Mouse (Mus musculus): ENCODE measurements around the gene Tub.

Gene Tub

GRCm38 (mm10) chr7:108985934-108986708, 36.0 kb downstream of the Tub start:
- no peak for DNase-seq (ENCODE audit: low read depth, low spot score)

- no peak for DNase-seq (ENCODE audit: low read depth, low spot score)
Measured at GRCm38 (mm10) chr7:108991207-108991606, 41.1 kb downstream of the Tub start.

- peak; percentile 77 for DNase-seq (ENCODE audit: low read depth, low spot score)
Measured at GRCm38 (mm10) chr7:108993230-108993629, 43.1 kb downstream of the Tub start.

GRCm38 (mm10) chr7:108993881-108994291, 43.7 kb downstream of the Tub start:
- DNase-seq (ENCODE audit: low read depth, low spot score): peak; percentile 26

- DNase-seq (ENCODE audit: low read depth, low spot score): no peak
Measured at GRCm38 (mm10) chr7:108996156-108996555, 46.0 kb downstream of the Tub start.

- DNase-seq (ENCODE audit: low read depth, low spot score): no peak
Measured at GRCm38 (mm10) chr7:109000315-109000954, 50.3 kb downstream of the Tub start.

GRCm38 (mm10) chr7:109001971-109002370, 51.8 kb downstream of the Tub start:
- no peak for DNase-seq (ENCODE audit: low read depth, low spot score)

GRCm38 (mm10) chr7:109003653-109004052, 53.5 kb downstream of the Tub start:
- DNase-seq (ENCODE audit: low read depth, low spot score): no peak

GRCm38 (mm10) chr7:109009260-109009659, 59.1 kb downstream of the Tub start:
- no peak for DNase-seq (ENCODE audit: low read depth, low spot score)

- no peak for DNase-seq (ENCODE audit: low read depth, low spot score)
Measured at GRCm38 (mm10) chr7:109010720-109011595, 60.8 kb downstream of the Tub start.

GRCm38 (mm10) chr7:109011596-109012180, 61.5 kb downstream of the Tub start:
- no peak for DNase-seq (ENCODE audit: low read depth, low spot score)

- no peak for DNase-seq (ENCODE audit: low read depth, low spot score)
Measured at GRCm38 (mm10) chr7:109012575-109012974, 62.4 kb downstream of the Tub start.

- no peak for DNase-seq (ENCODE audit: low read depth, low spot score)
Measured at GRCm38 (mm10) chr7:109012998-109013625, 63.0 kb downstream of the Tub start.

GRCm38 (mm10) chr7:109014851-109015250, 64.7 kb downstream of the Tub start:
- DNase-seq (ENCODE audit: low read depth, low spot score): no peak

GRCm38 (mm10) chr7:109016378-109016923, 66.3 kb downstream of the Tub start:
- no peak for DNase-seq (ENCODE audit: low read depth, low spot score)

- DNase-seq (ENCODE audit: low read depth, low spot score): no peak
Measured at GRCm38 (mm10) chr7:109019243-109019642, 69.1 kb downstream of the Tub start.

- DNase-seq (ENCODE audit: low read depth, low spot score): peak; percentile 32
Measured at GRCm38 (mm10) chr7:109021428-109021827, 71.3 kb downstream of the Tub start.

GRCm38 (mm10) chr7:109025743-109026142, 75.6 kb downstream of the Tub start:
- DNase-seq (ENCODE audit: low read depth, low spot score): no peak

GRCm38 (mm10) chr7:109026976-109027375, 76.8 kb downstream of the Tub start:
- DNase-seq (ENCODE audit: low read depth, low spot score): no peak

GRCm38 (mm10) chr7:109027721-109028120, 77.6 kb downstream of the Tub start:
- no peak for DNase-seq (ENCODE audit: low read depth, low spot score)

- peak; percentile 32 for DNase-seq (ENCODE audit: low read depth, low spot score)
Measured at GRCm38 (mm10) chr7:109028204-109028603, 78.1 kb downstream of the Tub start.
